Mouse (Mus musculus) megakaryocyte-erythroid progenitor cell, adult 5-6 weeks (primary cell): Measurements from ENCODE around the gene H3f3a. TPM values are rescaled to one million over a fixed set of nuclear protein-coding genes. Genes with fewer than 3 reads are reported as not detected.

ENCODE experiments used
- ATAC-seq: replicated peaks from 2 replicates; pipeline ENCODE4 v1.8.0; 2016; ENCODE audit warnings: mild to moderate bottlenecking, inconsistent platforms; ENCODE audit not compliant: severe bottlenecking, poor library complexity, low FRiP score, low TSS enrichment
- total RNA-seq, 2 experiments: library from RNA; stranded (forward) in 1 of 2; stranded (reverse) in 1 of 2; fragments of 200-1000, 215-1000 nt in 1 of 2; fragments of >200 nt in 1 of 2; fragmentation: Nextera tagmentation in 1 of 2; gene quantifications; 2 replicates each; pipeline ENCODE4 v1.2.3; 2014 to 2017

The H3f3a gene
- total RNA-seq, 2 experiments from 2014 or later: 1,041 to 1,518 TPM

- ATAC-seq: peak; percentile 13; the same call in 1 of the 2 replicates
Measured at GRCm38 (mm10) chr1:180767541-180768333, 46.0 kb downstream of the H3f3a start.

GRCm38 (mm10) chr1:180766557-180766956 is 47.2 kb downstream of the H3f3a start:
- ATAC-seq: no peak

- ATAC-seq: no peak
Measured at GRCm38 (mm10) chr1:180765393-180765792, 48.4 kb downstream of the H3f3a start.

- peak; percentile 75 for ATAC-seq
Measured at GRCm38 (mm10) chr1:180763828-180764227, 49.9 kb downstream of the H3f3a start.

GRCm38 (mm10) chr1:180763307-180763706 is 50.4 kb downstream of the H3f3a start:
- ATAC-seq: no peak

- no peak for ATAC-seq
Measured at GRCm38 (mm10) chr1:180762679-180763078, 51.1 kb downstream of the H3f3a start.

GRCm38 (mm10) chr1:180762180-180762579 is 51.6 kb downstream of the H3f3a start:
- ATAC-seq: no peak

- ATAC-seq: no peak
Measured at GRCm38 (mm10) chr1:180757956-180758520, 55.7 kb downstream of the H3f3a start.

GRCm38 (mm10) chr1:180757252-180757955 is 56.3 kb downstream of the H3f3a start:
- ATAC-seq: no peak

- no peak for ATAC-seq
Measured at GRCm38 (mm10) chr1:180756711-180757110, 57.0 kb downstream of the H3f3a start.

GRCm38 (mm10) chr1:180754376-180754775 is 59.4 kb downstream of the H3f3a start:
- ATAC-seq: no peak

GRCm38 (mm10) chr1:180752115-180752514 is 61.6 kb downstream of the H3f3a start:
- ATAC-seq: no peak

Other genes with a start within 250 kb of the H3f3a start
- 113 and 133 TPM in 2 replicates for gene Parp1, start 245.0 kb downstream of the H3f3a start, total RNA-seq (2014; fragmentation: Nextera tagmentation)
- gene Parp1, start 245.0 kb downstream of the H3f3a start, total RNA-seq (2017): 231 and 241 TPM in 2 replicates
- 17.3 and 32.3 TPM in 2 replicates for gene Lin9, start 172.8 kb downstream of the H3f3a start, total RNA-seq (2014; fragmentation: Nextera tagmentation)
- 35.8 and 37.8 TPM in 2 replicates for gene Lin9, start 172.8 kb downstream of the H3f3a start, total RNA-seq (2017)
- gene Mixl1, start 116.9 kb downstream of the H3f3a start, total RNA-seq (2014; fragmentation: Nextera tagmentation): not detected in 2 replicates
- not detected in 2 replicates for gene Mixl1, start 116.9 kb downstream of the H3f3a start, total RNA-seq (2017)
- 19.1 and 21.9 TPM in 2 replicates for gene Acbd3, start 87.9 kb downstream of the H3f3a start, total RNA-seq (2014; fragmentation: Nextera tagmentation)
- gene Acbd3, start 87.9 kb downstream of the H3f3a start, total RNA-seq (2017): 42.7 and 44.4 TPM in 2 replicates
- gene Sde2, start 37.2 kb upstream of the H3f3a start, total RNA-seq (2014; fragmentation: Nextera tagmentation): 22.0 and 23.2 TPM in 2 replicates
- gene Sde2, start 37.2 kb upstream of the H3f3a start, total RNA-seq (2017): 37.6 and 45.7 TPM in 2 replicates
- gene Lefty2, start 79.2 kb upstream of the H3f3a start, total RNA-seq (2014; fragmentation: Nextera tagmentation): not detected in 2 replicates
- gene Lefty2, start 79.2 kb upstream of the H3f3a start, total RNA-seq (2017): not detected in 2 replicates
- 57.0 and 70.4 TPM in 2 replicates for gene Pycr2, start 90.3 kb upstream of the H3f3a start, total RNA-seq (2014; fragmentation: Nextera tagmentation)
- gene Pycr2, start 90.3 kb upstream of the H3f3a start, total RNA-seq (2017): 21.1 and 34.2 TPM in 2 replicates
- gene Lefty1, start 121.1 kb upstream of the H3f3a start, total RNA-seq (2014; fragmentation: Nextera tagmentation): 6.4 and 11.9 TPM in 2 replicates
- 3.4 TPM in 1 of 2 replicates, not detected in the other for gene Lefty1, start 121.1 kb upstream of the H3f3a start, total RNA-seq (2017)
- gene Tmem63a, start 128.4 kb upstream of the H3f3a start, total RNA-seq (2014; fragmentation: Nextera tagmentation): 22.5 and 26.6 TPM in 2 replicates
- gene Tmem63a, start 128.4 kb upstream of the H3f3a start, total RNA-seq (2017): 4.8 and 10.8 TPM in 2 replicates
- gene Ephx1, start 207.0 kb upstream of the H3f3a start, total RNA-seq (2014; fragmentation: Nextera tagmentation): 4.5 TPM in 1 of 2 replicates, not detected in the other
- gene Ephx1, start 207.0 kb upstream of the H3f3a start, total RNA-seq (2017): 0.57 TPM in 1 of 2 replicates, not detected in the other
- gene 9130409I23Rik, start 237.3 kb upstream of the H3f3a start, total RNA-seq (2014; fragmentation: Nextera tagmentation): not detected in 2 replicates
- gene 9130409I23Rik, start 237.3 kb upstream of the H3f3a start, total RNA-seq (2017): not detected in 2 replicates